Mouse (Mus musculus) kidney, embryonic 16.5 days (tissue): ENCODE data around the gene Dpf1. TPM values are rescaled to one million over a fixed set of nuclear protein-coding genes. Genes with fewer than 3 reads are reported as not detected.

ENCODE experiments used
- ATAC-seq: fragments of 200-750 bp; cut with Nextera tagmentation; 2 replicates; pipeline ENCODE4 v1.8.0; 2017; ENCODE audit warnings: moderate TSS enrichment; ENCODE audit not compliant: low FRiP score, low TSS enrichment
- H3K27ac ChIP-seq: fragments of 300-500 bp; sonication (generic); 2 replicates; pipeline ENCODE4 v1.5.1; 2014; ENCODE audit warnings: low read length
- H3K27me3 ChIP-seq: fragments of 300-500 bp; sonication (generic); 2 replicates; pipeline ENCODE4 v1.6.1; 2014; ENCODE audit warnings: low read length, control low read depth, mixed read lengths; ENCODE audit not compliant: insufficient read depth
- H3K36me3 ChIP-seq: fragments of 300-500 bp; sonication (generic); 2 replicates; pipeline ENCODE4 v1.6.1; 2014; ENCODE audit warnings: low read length, control low read depth, mixed read lengths; ENCODE audit not compliant: insufficient read depth
- H3K4me1 ChIP-seq: fragments of 300-500 bp; sonication (generic); 2 replicates; pipeline ENCODE4 v1.6.1; 2014; ENCODE audit warnings: low read length, control low read depth, mixed read lengths; ENCODE audit not compliant: insufficient read depth
- H3K4me2 ChIP-seq: fragments of 300-500 bp; sonication (generic); replicated peaks from 2 replicates; pipeline ENCODE4 v1.6.1; 2014; ENCODE audit warnings: low read depth, low read length
- H3K4me3 ChIP-seq: fragments of 300-500 bp; sonication (generic); 2 replicates; pipeline ENCODE4 v1.5.1; 2014; ENCODE audit warnings: mild to moderate bottlenecking, low read length
- H3K9ac ChIP-seq: fragments of 300-500 bp; sonication (generic); replicated peaks from 2 replicates; pipeline ENCODE4 v1.6.1; 2014; ENCODE audit warnings: low read length
- H3K9me3 ChIP-seq: fragments of 300-500 bp; sonication (generic); 2 replicates; pipeline ENCODE4 v1.6.1; 2016; ENCODE audit warnings: low read length, control low read depth
- WGBS: fragments of 180-500 bp; shearing (Covaris S2); extraction: QIAGEN DNeasy Blood & Tissue Kit; methylation state at CpG from one replicate; pipeline ENCODE4 v1.1.7; 2014; 5-methylcytosine and 5-hydroxymethylcytosine counted together
- polyA plus RNA-seq: library from polyadenylated mRNA; unstranded; fragments of >200 nt; fragmentation: Nextera tagmentation; extraction: Ambion mirVana; gene quantifications from 2 replicates; pipeline ENCODE4 v1.2.1, GENCODE M21; 2015

Dpf1 gene
- polyA plus RNA-seq, 1 experiment from 2014 or later = 3.5 TPM

GRCm38 (mm10) chr7:29306108-29306507 lies 2.4 kb downstream of the Dpf1 start:
- no peak overlapping the region for H3K9ac ChIP-seq
- no peak overlapping the region for H3K27ac ChIP-seq
- H3K4me3 ChIP-seq = no peak overlapping the region
- ATAC-seq = no peak
- H3K9me3 ChIP-seq = no peaks in the 10 kb centered on the region
- H3K36me3 ChIP-seq = no peaks in the 10 kb centered on the region
- no peak overlapping the region for H3K4me2 ChIP-seq
- peaks cover 57% of the 10 kb centered on the region for H3K27me3 ChIP-seq
- peaks cover 42% of the 10 kb centered on the region for H3K4me1 ChIP-seq
- WGBS = 50% methylated on average over 7 of the region's 7 CpGs

- peaks cover 57% of the 10 kb centered on the region for H3K27me3 ChIP-seq
- no peaks in the 10 kb centered on the region for H3K9me3 ChIP-seq
- 32% methylated on average over 7 of the region's 7 CpGs for WGBS
- H3K4me2 ChIP-seq = no peak overlapping the region
- H3K4me3 ChIP-seq = no peak overlapping the region
- peaks cover 42% of the 10 kb centered on the region for H3K4me1 ChIP-seq
- no peak overlapping the region for H3K27ac ChIP-seq
- no peak overlapping the region for H3K9ac ChIP-seq
- no peaks in the 10 kb centered on the region for H3K36me3 ChIP-seq
- no peak for ATAC-seq
Observed at GRCm38 (mm10) chr7:29306619-29307018, 2.9 kb downstream of the Dpf1 start.

- Histone ChIP-seq H3K4me2 (peak overlapping the region; percentile 97), H3K9ac (peak overlapping the region; percentile 66), H3K27me3 (peaks cover 57% of the 10 kb centered on the region), H3K4me1 (peaks cover 42% of the 10 kb centered on the region), H3K36me3 (no peaks in the 10 kb centered on the region), H3K27ac (no peak overlapping the region), H3K4me3 (peak overlapping the region; percentile 76), H3K9me3 (no peaks in the 10 kb centered on the region)
- WGBS = 2% methylated on average over 42 of the region's 42 CpGs
- peak; percentile 86 for ATAC-seq
Observed at GRCm38 (mm10) chr7:29307350-29308104, 3.8 kb downstream of the Dpf1 start.

GRCm38 (mm10) chr7:29309221-29309721 lies 5.5 kb downstream of the Dpf1 start:
- under 1% methylated on average over 36 of the region's 36 CpGs for WGBS
- peak overlapping the region; percentile 50 for H3K4me3 ChIP-seq
- H3K9me3 ChIP-seq = no peaks in the 10 kb centered on the region
- peaks cover 49% of the 10 kb centered on the region for H3K27me3 ChIP-seq
- peaks cover 34% of the 10 kb centered on the region for H3K4me1 ChIP-seq
- peak overlapping the region; percentile 62 for H3K9ac ChIP-seq
- ATAC-seq = no peak
- no peak overlapping the region for H3K27ac ChIP-seq
- H3K4me2 ChIP-seq = peak overlapping the region; percentile 75
- no peaks in the 10 kb centered on the region for H3K36me3 ChIP-seq

GRCm38 (mm10) chr7:29309749-29310148 lies 6.0 kb downstream of the Dpf1 start:
- WGBS = 3% methylated on average over 5 of the region's 5 CpGs
- Histone ChIP-seq H3K4me3 (peak overlapping the region; percentile 50), H3K9me3 (no peaks in the 10 kb centered on the region), H3K36me3 (no peaks in the 10 kb centered on the region), H3K27ac (no peak overlapping the region), H3K27me3 (peaks cover 44% of the 10 kb centered on the region), H3K4me2 (peak overlapping the region; percentile 75), H3K9ac (peak overlapping the region; percentile 62), H3K4me1 (peaks cover 29% of the 10 kb centered on the region)
- no peak for ATAC-seq

- Histone ChIP-seq H3K27ac (no peak overlapping the region), H3K4me2 (no peak overlapping the region), H3K9ac (no peak overlapping the region), H3K9me3 (no peaks in the 10 kb centered on the region), H3K4me1 (peaks cover 33% of the 10 kb centered on the region), H3K27me3 (peaks cover 26% of the 10 kb centered on the region), H3K36me3 (no peaks in the 10 kb centered on the region), H3K4me3 (no peak overlapping the region)
- WGBS = 17% methylated on average over 9 of the region's 9 CpGs
- no peak for ATAC-seq
Observed at GRCm38 (mm10) chr7:29313051-29313450, 9.3 kb downstream of the Dpf1 start.

GRCm38 (mm10) chr7:29313572-29314261 lies 10.0 kb downstream of the Dpf1 start:
- Histone ChIP-seq H3K36me3 (no peaks in the 10 kb centered on the region), H3K4me1 (peaks cover 33% of the 10 kb centered on the region), H3K27ac (no peak overlapping the region), H3K4me2 (no peak overlapping the region), H3K9me3 (no peaks in the 10 kb centered on the region), H3K27me3 (peaks cover 19% of the 10 kb centered on the region), H3K9ac (no peak overlapping the region), H3K4me3 (no peak overlapping the region)
- 48% methylated on average over 9 of the region's 9 CpGs for WGBS
- no peak for ATAC-seq

- Histone ChIP-seq H3K27me3 (peaks cover 11% of the 10 kb centered on the region), H3K4me3 (no peak overlapping the region), H3K36me3 (no peaks in the 10 kb centered on the region), H3K9ac (no peak overlapping the region), H3K4me2 (no peak overlapping the region), H3K27ac (no peak overlapping the region), H3K4me1 (peaks cover 36% of the 10 kb centered on the region), H3K9me3 (no peaks in the 10 kb centered on the region)
- WGBS = 81% methylated on average over 13 of the region's 13 CpGs
- no peak for ATAC-seq
Observed at GRCm38 (mm10) chr7:29314844-29315628, 11.3 kb downstream of the Dpf1 start.

- Histone ChIP-seq H3K36me3 (peaks cover 2% of the 10 kb centered on the region; the same call in 1 of the 2 replicates), H3K4me1 (peaks cover 43% of the 10 kb centered on the region), H3K4me2 (no peak overlapping the region), H3K27me3 (no peaks in the 10 kb centered on the region), H3K27ac (no peak overlapping the region), H3K4me3 (no peak overlapping the region), H3K9ac (no peak overlapping the region), H3K9me3 (no peaks in the 10 kb centered on the region)
- 72% methylated on average over 17 of the region's 17 CpGs for WGBS
- ATAC-seq = no peak
Observed at GRCm38 (mm10) chr7:29316137-29316734, 12.5 kb downstream of the Dpf1 start.
